Mouse (Mus musculus) heart, embryonic 14.5 days (tissue): ENCODE results near the gene Tldc2. TPM values are rescaled to one million over a fixed set of nuclear protein-coding genes. Genes with fewer than 3 reads are reported as not detected.

Source experiments
- ATAC-seq: fragments of 200-750 bp; cut with Nextera tagmentation; 2 replicates; pipeline ENCODE4 v1.8.0; 2017; ENCODE audit warnings: low read depth, moderate TSS enrichment; ENCODE audit not compliant: insufficient number of reproducible peaks, insufficient read depth, low FRiP score
- H3K27ac ChIP-seq, 2 experiments: fragments of 200-500 bp in 1 of 2; fragments of 300-500 bp in 1 of 2; sonication (generic) in 1 of 2; replicated peaks in 1 of 2; 2 replicates each; pipeline ENCODE4 v1.5.1; 2012 to 2014; ENCODE audit warnings: low read depth in 2 of 2, low read length in 2 of 2, control low read depth in 1 of 2, mild to moderate bottlenecking in 1 of 2, mixed read lengths in 1 of 2; ENCODE audit not compliant: control insufficient read depth in 1 of 2, insufficient read depth in 1 of 2
- H3K27me3 ChIP-seq: fragments of 300-500 bp; sonication (generic); 2 replicates; pipeline ENCODE4 v1.6.1; 2014; ENCODE audit warnings: mild to moderate bottlenecking, low read length, control low read depth; ENCODE audit not compliant: control insufficient read depth, insufficient read depth
- H3K36me3 ChIP-seq: fragments of 300-500 bp; sonication (generic); 2 replicates; pipeline ENCODE4 v1.6.1; 2014; ENCODE audit warnings: mild to moderate bottlenecking, control low read depth, low read length, mixed read lengths; ENCODE audit not compliant: control insufficient read depth, insufficient read depth
- H3K4me1 ChIP-seq, 2 experiments: fragments of 200-500 bp in 1 of 2; fragments of 300-500 bp in 1 of 2; sonication (generic) in 1 of 2; 2 replicates each; pipeline ENCODE4 v1.6.1; 2012 to 2014; ENCODE audit warnings: low read length in 2 of 2, control low read depth in 1 of 2, mixed read lengths in 1 of 2; ENCODE audit not compliant: control insufficient read depth in 2 of 2, insufficient read depth in 2 of 2
- H3K4me2 ChIP-seq: fragments of 300-500 bp; sonication (generic); 2 replicates; pipeline ENCODE4 v1.6.1; 2014; ENCODE audit warnings: mild to moderate bottlenecking, low read length
- H3K4me3 ChIP-seq, 2 experiments: fragments of 200-500 bp in 1 of 2; fragments of 300-500 bp in 1 of 2; sonication (generic) in 1 of 2; 2 replicates each; pipeline ENCODE4 v1.5.1; 2012 to 2014; ENCODE audit warnings: low read length in 2 of 2, mild to moderate bottlenecking in 2 of 2, control low read depth in 1 of 2, low read depth in 1 of 2, moderate library complexity in 1 of 2; ENCODE audit not compliant: control insufficient read depth in 1 of 2, insufficient read depth in 1 of 2
- H3K9ac ChIP-seq: fragments of 300-500 bp; sonication (generic); 2 replicates; pipeline ENCODE4 v1.6.1; 2014; ENCODE audit warnings: mild to moderate bottlenecking, low read length
- H3K9me3 ChIP-seq: fragments of 300-500 bp; sonication (generic); 2 replicates; pipeline ENCODE4 v1.6.1; 2016; ENCODE audit warnings: low read length, control low read depth; ENCODE audit not compliant: control insufficient read depth
- WGBS: fragments of 180-500 bp; shearing (Covaris S2); extraction: QIAGEN DNeasy Blood & Tissue Kit; methylation state at CpG from one replicate; pipeline ENCODE4 v1.1.7; 2014; 5-methylcytosine and 5-hydroxymethylcytosine counted together
- polyA plus RNA-seq: library from polyadenylated mRNA; unstranded; fragments of >200 nt; fragmentation: Nextera tagmentation; extraction: Ambion mirVana; gene quantifications from 2 replicates; pipeline ENCODE4 v1.2.1, GENCODE M21; 2014

Tldc2 gene
- polyA plus RNA-seq: not detected in 2 replicates

DNA sequence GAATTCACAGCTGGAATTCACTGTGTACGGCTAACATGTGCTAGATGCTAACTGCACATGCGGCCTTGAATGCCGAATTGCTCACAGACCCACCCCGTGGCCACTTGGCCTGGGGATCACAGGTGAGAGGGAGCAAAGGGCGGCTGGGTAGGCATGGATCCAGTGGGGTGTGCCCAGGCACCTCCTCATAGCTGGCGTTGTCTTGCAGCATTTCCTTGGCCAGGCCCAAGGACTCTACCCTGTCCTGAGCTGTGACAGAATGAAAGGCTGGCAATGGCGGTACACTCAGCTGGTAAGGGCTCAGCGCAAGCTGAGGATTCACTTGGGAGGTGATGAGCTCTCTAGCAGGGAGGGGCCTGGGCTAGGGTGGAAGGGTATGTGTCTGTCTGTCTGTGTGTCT lies at the start of gene Tldc2:
Tldc2 (plus strand) TSS at position 260 of the 400 bp plus-strand sequence.
- Histone ChIP-seq H3K9me3 (no peaks in the 10 kb centered on the region), H3K9ac (no peak within 1 kb of the TSS), H3K27me3 (no peaks in the 10 kb centered on the region), H3K4me2 (no peak within 1 kb of the TSS), H3K36me3 (no peaks in the 10 kb centered on the region), H3K4me3 (no peak within 1 kb of the TSS), H3K4me1 (peaks cover 13 to 20% of the 10 kb centered on the region in 2 experiments; a peak in 3 of 4 replicates), H3K27ac (no peak within 1 kb of the TSS)
- no peak for ATAC-seq
- WGBS: 86% methylated on average over 8 of the region's 8 CpGs

DNA sequence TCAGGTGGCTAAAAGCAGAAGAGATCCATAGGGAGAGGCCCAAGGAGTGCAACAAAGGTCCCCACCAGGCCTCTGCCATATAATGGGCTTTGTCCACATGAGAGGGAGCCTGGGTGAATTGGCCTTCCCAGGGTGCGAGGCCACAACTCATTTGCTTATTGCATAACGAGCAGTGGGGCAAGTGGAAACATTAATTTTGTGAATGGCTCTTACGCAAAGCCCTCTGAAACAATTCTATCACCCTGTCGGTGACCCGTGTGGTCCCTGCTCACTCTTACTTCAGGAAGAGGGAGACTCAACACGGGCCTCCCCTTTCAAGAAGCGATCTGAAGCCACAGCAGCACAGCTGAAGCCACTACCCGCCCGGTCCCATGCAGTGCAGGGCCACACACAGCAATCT lies 49.6 kb upstream of the Tldc2 start:
- 89% methylated on average over 9 of the region's 9 CpGs for WGBS
- no peaks in the 10 kb centered on the region for H3K4me1 ChIP-seq
- H3K4me2 ChIP-seq: no peak overlapping the region
- no peak overlapping the region for H3K4me3 ChIP-seq
- no peak overlapping the region for H3K27ac ChIP-seq
- H3K9ac ChIP-seq: no peak overlapping the region
- ATAC-seq: no peak
- peaks cover 89% of the 10 kb centered on the region for H3K36me3 ChIP-seq
- no peaks in the 10 kb centered on the region for H3K27me3 ChIP-seq
- no peaks in the 10 kb centered on the region for H3K9me3 ChIP-seq

DNA sequence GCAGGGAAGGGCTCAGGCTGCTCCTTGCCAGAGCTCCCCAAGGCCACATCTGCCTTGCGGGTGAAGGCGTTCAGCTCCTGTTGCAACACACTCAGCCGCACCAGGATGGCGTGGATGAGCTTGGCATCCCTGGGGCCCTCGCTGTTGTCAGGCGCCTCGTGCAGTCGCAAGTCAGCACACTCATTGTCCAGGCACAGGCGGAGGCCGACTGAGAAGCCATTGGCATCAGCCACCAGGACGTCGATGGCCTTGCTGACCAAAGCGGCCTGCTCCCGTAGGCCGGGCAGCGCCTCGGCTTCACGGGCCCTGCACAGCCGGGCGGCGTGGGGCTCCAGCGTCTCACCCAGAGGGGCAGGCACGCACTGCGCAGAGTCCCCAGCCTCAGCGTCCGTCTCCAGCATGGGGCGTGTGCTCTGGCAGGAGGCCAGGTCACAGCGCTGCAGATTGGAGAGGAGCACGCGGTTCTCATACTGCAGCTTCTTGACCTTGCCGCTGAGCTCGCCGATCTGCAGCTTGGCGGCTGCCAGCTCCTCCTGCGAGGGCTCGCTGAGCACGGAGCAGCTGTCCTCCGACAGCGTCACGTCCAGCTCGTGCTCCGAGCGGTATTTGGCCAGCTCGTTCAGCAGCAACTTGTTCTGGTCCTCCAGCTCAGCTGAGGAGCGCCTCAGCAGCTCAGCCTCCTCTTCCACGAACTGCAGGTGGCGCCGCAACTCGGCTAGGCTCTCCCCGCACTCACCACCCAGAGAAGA lies 46.8 kb upstream of the Tldc2 start:
- Histone ChIP-seq H3K9me3 (peaks cover 4% of the 10 kb centered on the region; the same call in 1 of the 2 replicates), H3K27me3 (no peaks in the 10 kb centered on the region), H3K4me3 (no peak overlapping the region), H3K4me1 (no peaks in the 10 kb centered on the region), H3K27ac (no peak overlapping the region), H3K4me2 (no peak overlapping the region), H3K36me3 (peaks cover 90% of the 10 kb centered on the region), H3K9ac (no peak overlapping the region)
- peak; percentile 57; the same call in 1 of the 2 replicates for ATAC-seq
- 83% methylated on average over 46 of the region's 50 CpGs for WGBS

GRCm38 (mm10) chr2:157040649-157041046 lies 46.2 kb upstream of the Tldc2 start:
- no peak overlapping the region for H3K4me2 ChIP-seq
- H3K9ac ChIP-seq: no peak overlapping the region
- peaks cover 4% of the 10 kb centered on the region; the same call in 1 of the 2 replicates for H3K9me3 ChIP-seq
- peaks cover 90% of the 10 kb centered on the region for H3K36me3 ChIP-seq
- H3K27ac ChIP-seq: no peak overlapping the region
- no peaks in the 10 kb centered on the region for H3K4me1 ChIP-seq
- no peak overlapping the region for H3K4me3 ChIP-seq
- ATAC-seq: no peak
- 84% methylated on average over 17 of the region's 17 CpGs for WGBS
- H3K27me3 ChIP-seq: no peaks in the 10 kb centered on the region

GRCm38 (mm10) chr2:157041421-157041820 lies 45.4 kb upstream of the Tldc2 start:
- no peak overlapping the region for H3K4me3 ChIP-seq
- no peak for ATAC-seq
- no peak overlapping the region for H3K4me2 ChIP-seq
- no peak overlapping the region for H3K27ac ChIP-seq
- H3K4me1 ChIP-seq: no peaks in the 10 kb centered on the region
- 64% methylated on average over 7 of the region's 7 CpGs for WGBS
- H3K36me3 ChIP-seq: peaks cover 92% of the 10 kb centered on the region
- H3K9me3 ChIP-seq: peaks cover 4% of the 10 kb centered on the region
- H3K9ac ChIP-seq: no peak overlapping the region
- H3K27me3 ChIP-seq: no peaks in the 10 kb centered on the region

DNA sequence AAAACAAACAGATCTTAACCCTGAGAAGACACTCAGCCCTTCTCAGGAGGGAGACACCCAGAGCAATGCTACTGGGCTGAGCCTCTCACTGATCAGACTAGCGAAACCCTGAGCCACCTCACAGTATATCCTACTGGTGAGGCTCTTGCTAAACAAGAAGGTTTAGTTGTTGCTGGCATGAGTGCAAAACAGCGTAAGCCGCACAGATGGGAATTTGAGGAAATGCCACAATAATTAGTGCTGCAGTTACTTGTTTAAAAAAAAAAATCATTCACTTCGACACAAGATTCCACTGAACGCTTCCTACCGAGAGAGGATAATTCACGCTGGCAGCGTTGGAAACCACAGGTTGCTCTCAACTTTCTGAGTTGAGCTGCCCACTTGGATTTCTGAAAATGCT lies 43.3 kb upstream of the Tldc2 start:
- Histone ChIP-seq H3K27me3 (no peaks in the 10 kb centered on the region), H3K4me2 (no peak overlapping the region), H3K4me3 (no peak overlapping the region), H3K9me3 (peaks cover 4% of the 10 kb centered on the region), H3K27ac (no peak overlapping the region), H3K36me3 (peaks cover 80% of the 10 kb centered on the region), H3K4me1 (no peaks in the 10 kb centered on the region), H3K9ac (no peak overlapping the region)
- 94% methylated on average over 8 of the region's 8 CpGs for WGBS
- ATAC-seq: no peak

DNA sequence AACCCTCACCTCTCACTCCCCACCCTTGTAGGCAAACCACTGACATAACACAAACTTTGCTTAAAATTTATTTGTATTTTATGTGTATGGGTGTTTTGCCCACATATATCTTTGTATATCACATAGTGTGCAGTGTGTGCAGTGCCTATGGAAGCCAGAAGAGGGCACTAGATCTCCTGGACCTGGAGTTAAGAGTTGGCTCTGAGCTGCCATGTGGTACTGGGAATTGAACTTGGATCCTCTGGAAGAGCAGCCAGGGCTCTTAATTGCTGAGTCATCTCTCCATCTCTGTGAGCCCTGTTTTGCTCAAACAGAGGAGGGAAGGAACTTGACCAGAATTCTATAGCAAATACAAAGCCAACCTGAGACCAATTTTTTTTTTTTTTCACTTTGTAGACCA lies 42.9 kb upstream of the Tldc2 start:
- H3K9ac ChIP-seq: no peak overlapping the region

DNA sequence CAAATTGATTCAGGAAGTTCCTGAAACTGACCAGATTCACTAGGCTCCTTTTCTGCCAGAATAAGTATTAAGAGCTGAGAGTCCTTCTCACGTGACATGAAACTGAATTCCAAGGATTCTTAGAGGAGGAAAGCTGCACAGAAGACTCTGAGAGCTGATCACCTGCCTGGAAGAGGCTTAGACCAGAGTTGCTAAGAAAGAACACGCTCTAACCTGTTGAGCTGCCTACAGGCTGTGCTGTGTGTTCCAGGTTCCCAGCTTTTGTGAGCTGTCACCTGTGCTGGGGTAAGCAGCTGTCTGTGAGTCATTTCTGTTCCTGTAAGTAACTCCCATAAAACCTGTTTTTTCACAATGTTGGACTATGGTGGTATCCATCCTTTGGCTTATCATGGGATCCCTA lies 40.9 kb upstream of the Tldc2 start:
- Histone ChIP-seq H3K27me3 (no peaks in the 10 kb centered on the region), H3K4me1 (peaks cover 2 to 11% of the 10 kb centered on the region in 2 experiments; a peak in 2 of 4 replicates), H3K9me3 (peaks cover 4% of the 10 kb centered on the region), H3K4me3 (no peak overlapping the region), H3K27ac (no peak overlapping the region), H3K9ac (no peak overlapping the region), H3K36me3 (peaks cover 67% of the 10 kb centered on the region), H3K4me2 (no peak overlapping the region)
- ATAC-seq: no peak
- 89% methylated on average over 2 of the region's 2 CpGs for WGBS

More for the DNA sequence above, 42.9 kb upstream of the Tldc2 start:
- Histone ChIP-seq H3K4me1 (no peaks in the 10 kb centered on the region), H3K27me3 (no peaks in the 10 kb centered on the region), H3K4me2 (no peak overlapping the region), H3K27ac (no peak overlapping the region), H3K4me3 (no peak overlapping the region), H3K36me3 (peaks cover 76% of the 10 kb centered on the region), H3K9me3 (peaks cover 4% of the 10 kb centered on the region)
- no peak for ATAC-seq
